In the genomic region with DNA sequence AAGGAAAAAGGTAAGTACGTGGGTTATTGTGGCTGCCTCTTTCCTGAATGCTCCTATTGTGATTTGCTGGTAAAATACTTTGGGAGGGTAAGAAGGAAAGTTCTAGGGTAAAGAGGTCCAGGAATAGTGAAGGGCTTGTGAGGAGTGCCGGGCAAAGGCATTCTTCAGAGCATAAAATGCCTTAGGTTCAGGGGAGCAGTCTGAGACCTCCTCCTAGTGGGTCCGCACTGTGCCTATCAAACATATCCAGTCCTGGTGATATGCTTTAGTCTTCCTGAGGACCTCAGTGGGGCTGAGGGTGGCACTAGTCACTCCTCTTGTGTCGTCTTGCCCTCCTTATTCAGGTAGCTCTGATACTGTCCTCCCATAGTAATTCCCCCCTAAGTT, we compare ENCODE assay signal across 17 mouse cellular contexts. TPM values are rescaled to one million over a fixed set of nuclear protein-coding genes. Genes with fewer than 3 reads are reported as not detected.
A peak's percentile ranks its signal among the peaks of the same experiment; 100 is the strongest.
DNase-seq lines count a peak whose midpoint lies in the region; ATAC-seq lines count a peak whose summit lies in the region.
"Had no signal": no experiment of that assay in that cellular context is flagged by ENCODE, and none has a peak within 500 bp of the region (broad histone marks: within the 10 kb centered on the region; RNA-seq: fewer than 3 reads in every experiment).

No protein-coding gene starts in this region.

- H3K4me1 ChIP-seq in hindbrain, embryonic 11.5 days (replicated peaks; ENCODE audit: control insufficient read depth, insufficient read depth, low read length), result no peaks in the 10 kb centered on the region
- H3K4me1 ChIP-seq in hindbrain, embryonic 10.5 days (replicated peaks), result peaks cover 19% of the 10 kb centered on the region
- H3K4me1 ChIP-seq in forebrain, embryonic 12.5 days, result peaks cover 13% of the 10 kb centered on the region
- H3K4me1 ChIP-seq in hindbrain, embryonic 15.5 days (replicated peaks), result 0 out of 2 replicates have a peak, but pooled peaks cover 3% of the 10 kb centered on the region

- H3K27me3 ChIP-seq in hindbrain, embryonic 11.5 days (ENCODE audit: control insufficient read depth, insufficient read depth, low read length), result no peaks in the 10 kb centered on the region
- H3K27me3 ChIP-seq in hindbrain, embryonic 10.5 days (ENCODE audit: insufficient read depth, poor library complexity, severe bottlenecking), result no peaks in the 10 kb centered on the region
- no peaks in the 10 kb centered on the region for H3K27me3 ChIP-seq in forebrain, embryonic 12.5 days
- no peaks in the 10 kb centered on the region for H3K27me3 ChIP-seq in hindbrain, embryonic 15.5 days
- H3K27me3 ChIP-seq: heart, embryonic 13.5 days had no signal

- no peaks in the 10 kb centered on the region for H3K9me3 ChIP-seq in hindbrain, embryonic 11.5 days (ENCODE audit: control insufficient read depth, low read length)
- H3K9me3 ChIP-seq in hindbrain, embryonic 10.5 days, result no peaks in the 10 kb centered on the region
- no peaks in the 10 kb centered on the region for H3K9me3 ChIP-seq in forebrain, embryonic 12.5 days
- H3K9me3 ChIP-seq in hindbrain, embryonic 15.5 days, result no peaks in the 10 kb centered on the region
- H3K9me3 ChIP-seq: G1E; heart, embryonic 13.5 days had no signal

- H3K4me2 ChIP-seq in hindbrain, embryonic 11.5 days (replicated peaks; ENCODE audit: low read depth, low read length), result no peak overlapping the region
- H3K4me2 ChIP-seq in forebrain, embryonic 12.5 days, result no peak overlapping the region
- peak overlapping the region; percentile 32; the same call in 1 of the 2 replicates for H3K4me2 ChIP-seq in hindbrain, embryonic 15.5 days
- H3K4me2 ChIP-seq: heart, embryonic 13.5 days; liver, embryonic 11.5 days had no signal

- no peak overlapping the region for H3K9ac ChIP-seq in hindbrain, embryonic 11.5 days (ENCODE audit: low read depth, low read length)
- no peak overlapping the region for H3K9ac ChIP-seq in forebrain, embryonic 12.5 days
- H3K9ac ChIP-seq in hindbrain, embryonic 15.5 days, result no peak overlapping the region
- H3K9ac ChIP-seq: heart, embryonic 13.5 days had no signal

- WGBS in hindbrain, embryonic 11.5 days, result 62% methylated on average over 4 of the region's 4 CpGs
- 62% methylated on average over 4 of the region's 4 CpGs for WGBS in hindbrain, embryonic 10.5 days
- WGBS in forebrain, embryonic 12.5 days, result 58% methylated on average over 4 of the region's 4 CpGs
- WGBS in hindbrain, embryonic 15.5 days, result 61% methylated on average over 4 of the region's 4 CpGs

- ATAC-seq in hindbrain, embryonic 11.5 days (ENCODE audit: low FRiP score), result peak; percentile 43
- peak; percentile 44 for ATAC-seq in forebrain, embryonic 12.5 days (ENCODE audit: low FRiP score)
- peak; percentile 20; the same call in 1 of the 2 replicates for ATAC-seq in hindbrain, embryonic 15.5 days (ENCODE audit: low FRiP score, low read depth)
- ATAC-seq in monocyte, adult 5-6 weeks (replicated peaks; ENCODE audit: insufficient number of reproducible peaks, low FRiP score, low TSS enrichment, poor library complexity, severe bottlenecking), result 0 out of 2 replicates have a peak, but pooled peaks have one; percentile 19

- no peak overlapping the region for H3K27ac ChIP-seq in hindbrain, embryonic 11.5 days (ENCODE audit: low read depth, low read length)
- no peak overlapping the region for H3K27ac ChIP-seq in hindbrain, embryonic 10.5 days
- no peak overlapping the region for H3K27ac ChIP-seq in forebrain, embryonic 12.5 days
- no peak overlapping the region for H3K27ac ChIP-seq in hindbrain, embryonic 15.5 days (replicated peaks)
- H3K27ac ChIP-seq: heart, embryonic 13.5 days had no signal

- no peak for DNase-seq in hindbrain, embryonic 11.5 days (ENCODE audit: low spot score)
- no peak for DNase-seq in hindbrain, embryonic 10.5 days (ENCODE audit: low spot score)
- DNase-seq in gastrocnemius, adult 18-20 months (ENCODE audit: low spot score), result no peak
- no peak for DNase-seq in adrenal gland, postnatal 4 days (ENCODE audit: low spot score in 2 of 2)
- no peak for DNase-seq in cerebellum, postnatal 36 days

- no peaks in the 10 kb centered on the region for H3K36me3 ChIP-seq in hindbrain, embryonic 11.5 days (ENCODE audit: control insufficient read depth, insufficient read depth, low read length)
- no peaks in the 10 kb centered on the region for H3K36me3 ChIP-seq in hindbrain, embryonic 10.5 days
- H3K36me3 ChIP-seq in forebrain, embryonic 12.5 days (replicated peaks), result no peaks in the 10 kb centered on the region
- no peaks in the 10 kb centered on the region for H3K36me3 ChIP-seq in hindbrain, embryonic 15.5 days
- H3K36me3 ChIP-seq: G1E; heart, embryonic 13.5 days had no signal

- H3K4me3 ChIP-seq in hindbrain, embryonic 11.5 days (ENCODE audit: low read depth, low read length), result no peak overlapping the region
- H3K4me3 ChIP-seq in hindbrain, embryonic 10.5 days, result no peak overlapping the region
- no peak overlapping the region for H3K4me3 ChIP-seq in forebrain, embryonic 12.5 days (replicated peaks)
- H3K4me3 ChIP-seq in hindbrain, embryonic 15.5 days, result no peak overlapping the region
- H3K4me3 ChIP-seq: erythroblast, embryonic 14.5 days; heart, embryonic 13.5 days had no signal

RNA-seq across cellular contexts. Expression of a gene that starts 18.1 kb away (rescaled TPM):
- polyA plus RNA-seq in hindbrain, embryonic 11.5 days (2014; fragmentation: Nextera tagmentation; extraction: Ambion mirVana), result 0.11 TPM in 1 of 2 replicates, not detected in the other
- polyA plus RNA-seq in hindbrain, embryonic 10.5 days (2016; fragmentation: Nextera tagmentation; extraction: Ambion mirVana), result not detected in 2 replicates
- not detected in 2 replicates for polyA plus RNA-seq in forebrain, embryonic 12.5 days (2016; fragmentation: Nextera tagmentation; extraction: Ambion mirVana)
- 0.16 TPM in 1 of 2 replicates, not detected in the other for polyA plus RNA-seq in hindbrain, embryonic 15.5 days (2015; fragmentation: Nextera tagmentation; extraction: Ambion mirVana)
- 390 to 1,008 TPM (median 400 TPM) in 3 replicates for total RNA-seq in monocyte, adult 5-6 weeks (2017)
- not detected for total RNA-seq in gastrocnemius, adult 18-20 months (2021)
- not detected for total RNA-seq in adrenal gland, postnatal 4 days (2021)
- total RNA-seq: gastrocnemius, postnatal 14 days; layer of hippocampus, postnatal 14 days; left cerebral cortex, postnatal 25 days had no signal
- polyA plus RNA-seq: C2C12; erythroblast, embryonic 14.5 days; G1E; heart, embryonic 13.5 days; liver, embryonic 11.5 days had no signal

RNA-seq across cellular contexts. Expression of a gene that starts 26.7 kb away (rescaled TPM):
- polyA plus RNA-seq in hindbrain, embryonic 11.5 days (2014; fragmentation: Nextera tagmentation; extraction: Ambion mirVana), result 22.7 and 26.7 TPM in 2 replicates
- 49.1 and 68.0 TPM in 2 replicates for polyA plus RNA-seq in hindbrain, embryonic 10.5 days (2016; fragmentation: Nextera tagmentation; extraction: Ambion mirVana)
- polyA plus RNA-seq in forebrain, embryonic 12.5 days (2016; fragmentation: Nextera tagmentation; extraction: Ambion mirVana), result 83.6 and 97.2 TPM in 2 replicates
- 209 and 213 TPM in 2 replicates for polyA plus RNA-seq in hindbrain, embryonic 15.5 days (2015; fragmentation: Nextera tagmentation; extraction: Ambion mirVana)
- 27.9 to 39.7 TPM (median 35.0 TPM) in 3 replicates for total RNA-seq in monocyte, adult 5-6 weeks (2017)
- 100 to 1,000 TPM in 1 of 2 experiments, 10 to 100 TPM in 1; 61.3 to 105 TPM for total RNA-seq in gastrocnemius, adult 18-20 months (2021)
- 100 to 1,000 TPM; 135 to 141 TPM for total RNA-seq in adrenal gland, postnatal 4 days (2021)

RNA-seq across cellular contexts. Expression of a gene that starts 31.9 kb away (rescaled TPM):
- not detected in 2 replicates for polyA plus RNA-seq in hindbrain, embryonic 11.5 days (2014; fragmentation: Nextera tagmentation; extraction: Ambion mirVana)
- not detected in 2 replicates for polyA plus RNA-seq in hindbrain, embryonic 10.5 days (2016; fragmentation: Nextera tagmentation; extraction: Ambion mirVana)
- not detected in 2 replicates for polyA plus RNA-seq in forebrain, embryonic 12.5 days (2016; fragmentation: Nextera tagmentation; extraction: Ambion mirVana)
- polyA plus RNA-seq in hindbrain, embryonic 15.5 days (2015; fragmentation: Nextera tagmentation; extraction: Ambion mirVana), result not detected in 2 replicates
- 278 to 891 TPM (median 296 TPM) in 3 replicates for total RNA-seq in monocyte, adult 5-6 weeks (2017)
- total RNA-seq in gastrocnemius, adult 18-20 months (2021), result not detected
- total RNA-seq in adrenal gland, postnatal 4 days (2021), result 1 to 10 TPM in 1 of 2 experiments, under 1 TPM in 1; 0.56 to 1.1 TPM
- total RNA-seq: G1E; gastrocnemius, postnatal 14 days; layer of hippocampus, postnatal 14 days; left cerebral cortex, postnatal 25 days had no signal
- polyA plus RNA-seq: C2C12; erythroblast, embryonic 14.5 days; G1E; heart, embryonic 13.5 days; liver, embryonic 11.5 days had no signal

RNA-seq across cellular contexts. Expression of a gene that starts 47.3 kb away (rescaled TPM):
- not detected in 2 replicates for polyA plus RNA-seq in hindbrain, embryonic 11.5 days (2014; fragmentation: Nextera tagmentation; extraction: Ambion mirVana)
- polyA plus RNA-seq in hindbrain, embryonic 10.5 days (2016; fragmentation: Nextera tagmentation; extraction: Ambion mirVana), result not detected in 2 replicates
- polyA plus RNA-seq in forebrain, embryonic 12.5 days (2016; fragmentation: Nextera tagmentation; extraction: Ambion mirVana), result not detected in 2 replicates
- not detected in 2 replicates for polyA plus RNA-seq in hindbrain, embryonic 15.5 days (2015; fragmentation: Nextera tagmentation; extraction: Ambion mirVana)
- total RNA-seq in monocyte, adult 5-6 weeks (2017), result 1.9 TPM in 1 of 3 replicates, not detected in the others
- total RNA-seq in gastrocnemius, adult 18-20 months (2021), result not detected
- 10 to 100 TPM in 1 of 2 experiments, under 1 TPM in 1; 0.96 to 31.1 TPM for total RNA-seq in adrenal gland, postnatal 4 days (2021)
- total RNA-seq: gastrocnemius, postnatal 14 days; layer of hippocampus, postnatal 14 days; left cerebral cortex, postnatal 25 days had no signal
- polyA plus RNA-seq: erythroblast, embryonic 14.5 days; G1E; liver, embryonic 11.5 days; thymus, adult 2 months had no signal

RNA-seq across cellular contexts. Expression of a gene that starts 52.7 kb away (rescaled TPM):
- 0.14 TPM in 1 of 2 replicates, not detected in the other for polyA plus RNA-seq in hindbrain, embryonic 11.5 days (2014; fragmentation: Nextera tagmentation; extraction: Ambion mirVana)
- polyA plus RNA-seq in hindbrain, embryonic 10.5 days (2016; fragmentation: Nextera tagmentation; extraction: Ambion mirVana), result 0.09 TPM in 1 of 2 replicates, not detected in the other
- polyA plus RNA-seq in forebrain, embryonic 12.5 days (2016; fragmentation: Nextera tagmentation; extraction: Ambion mirVana), result not detected in 2 replicates
- polyA plus RNA-seq in hindbrain, embryonic 15.5 days (2015; fragmentation: Nextera tagmentation; extraction: Ambion mirVana), result not detected in 2 replicates
- 8.4 to 15.7 TPM (median 11.1 TPM) in 3 replicates for total RNA-seq in monocyte, adult 5-6 weeks (2017)
- total RNA-seq in gastrocnemius, adult 18-20 months (2021), result under 1 TPM in 1 of 2 experiments, not detected in 1; 0.31 TPM
- under 1 TPM; 0.36 to 0.65 TPM for total RNA-seq in adrenal gland, postnatal 4 days (2021)
- total RNA-seq: gastrocnemius, postnatal 14 days; layer of hippocampus, postnatal 14 days; left cerebral cortex, postnatal 25 days had no signal
- polyA plus RNA-seq: erythroblast, embryonic 14.5 days; G1E had no signal
